Mouse (Mus musculus): ENCODE measurements around the gene Minpp1. TPM values are rescaled to one million over a fixed set of nuclear protein-coding genes. Genes with fewer than 3 reads are reported as not detected.

Minpp1 gene
- polyA plus RNA-seq (2012; rRNA removed): 35.3 and 36.1 TPM in 2 replicates

DNA sequence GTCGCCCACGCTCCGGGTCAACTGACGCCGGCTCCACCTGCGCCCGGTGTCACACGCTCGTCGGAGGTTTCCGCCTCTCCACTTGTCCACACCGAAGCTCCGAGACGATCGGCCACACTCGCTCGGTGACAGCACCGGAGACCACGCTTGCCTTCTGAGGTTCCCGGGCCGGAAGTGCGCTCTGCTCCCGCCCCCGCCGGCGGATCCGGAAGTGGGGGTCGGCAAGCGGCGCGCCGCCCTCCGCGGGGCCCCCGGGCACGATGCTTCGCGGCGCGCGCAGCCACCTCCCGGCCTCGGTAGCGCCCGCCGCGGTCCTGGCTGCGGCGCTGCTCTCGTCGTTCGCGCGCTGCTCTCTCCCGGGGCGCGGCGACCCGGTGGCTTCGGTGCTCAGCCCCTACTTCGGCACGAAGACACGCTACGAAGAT lies at the start of gene Minpp1:
TSS of gene Minpp1 (plus strand) at position 89 of the 425 bp plus-strand sequence.

DNA sequence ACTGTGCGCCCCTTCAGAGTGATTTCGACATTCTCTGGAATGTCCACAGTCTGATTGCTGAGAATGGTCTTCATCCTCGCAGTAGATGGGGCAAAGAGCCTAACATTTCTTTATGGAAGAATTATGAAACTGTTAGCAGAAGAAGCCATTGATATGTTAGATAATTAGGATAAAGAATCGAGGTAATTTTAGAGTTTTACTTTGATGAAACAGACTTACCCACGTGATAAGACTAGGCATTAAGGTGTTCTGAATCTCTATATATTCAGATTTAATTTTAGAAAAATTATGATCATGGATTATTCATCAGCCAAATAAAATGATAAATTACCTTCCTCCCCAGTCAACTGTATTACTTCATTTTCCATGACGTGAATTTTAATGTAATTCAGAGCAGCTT lies 19.1 kb upstream of the Minpp1 start, which contains the start of gene Rpl9-ps6:
TSS of gene Rpl9-ps6 (minus strand) at position 101 of the 400 bp plus-strand sequence.

Other genes with a start within 250 kb of the Minpp1 start
- 12.0 and 12.1 TPM in 2 replicates for gene Sgms1, start 96.1 kb upstream of the Minpp1 start, polyA plus RNA-seq (2012; rRNA removed)
- 33.1 and 41.5 TPM in 2 replicates for gene Rpl9-ps6, start 19.2 kb upstream of the Minpp1 start, polyA plus RNA-seq (2012; rRNA removed)
- 1.4 and 1.6 TPM in 2 replicates for gene Papss2, start 110.0 kb downstream of the Minpp1 start, polyA plus RNA-seq (2012; rRNA removed)

Measured in central nervous system, embryonic 18 days (tissue).